ENCODE assay signal across 8 mouse cellular contexts in genomic region chr7:25221102-25221883, GRCm38 (mm10). TPM values are rescaled to one million over a fixed set of nuclear protein-coding genes. Genes with fewer than 3 reads are reported as not detected.
DNase-seq lines count a peak whose midpoint lies in the region; ATAC-seq lines count a peak whose summit lies in the region.

Gene Zfp526, plus strand, starts transcription at chr7:25221425.

- peak within 1 kb of the TSS; percentile 95 for H3K4me2 ChIP-seq in hindbrain, embryonic 12.5 days (replicated peaks)

- H3K27me3 ChIP-seq in hindbrain, embryonic 12.5 days = no peaks in the 10 kb centered on the region

- under 1% methylated on average over 44 of the region's 45 CpGs for WGBS in hindbrain, embryonic 12.5 days

- peak within 1 kb of the TSS; percentile 66 for H3K4me3 ChIP-seq in hindbrain, embryonic 12.5 days

- peak; percentile 99 for DNase-seq in Muller cell, postnatal 12 days (ENCODE audit: inconsistent ontology term)
- DNase-seq in cerebellum, adult 9-11 months = peak; percentile 98
- peak; percentile 97 to 98 for DNase-seq in frontal cortex, postnatal 10 days (ENCODE audit: low spot score in 2 of 2)
- DNase-seq in layer of hippocampus, postnatal 14 days (ENCODE audit: low spot score in 2 of 2) = peak; percentile 97 to 99
- DNase-seq in lung, postnatal 14 days = peak; percentile 97
- DNase-seq in retina, adult 2 months (ENCODE audit: low read depth, low spot score) = peak; percentile 88
- DNase-seq in thymus, postnatal 36 days = peak; percentile 98 to 100

- H3K27ac ChIP-seq in hindbrain, embryonic 12.5 days = peak within 1 kb of the TSS; percentile 85

- H3K4me1 ChIP-seq in hindbrain, embryonic 12.5 days = peaks cover 29% of the 10 kb centered on the region

- peak; percentile 95 for ATAC-seq in hindbrain, embryonic 12.5 days (ENCODE audit: low FRiP score)

- H3K9ac ChIP-seq in hindbrain, embryonic 12.5 days = peak within 1 kb of the TSS; percentile 63

- H3K36me3 ChIP-seq in hindbrain, embryonic 12.5 days = peaks cover 26% of the 10 kb centered on the region

- no peaks in the 10 kb centered on the region for H3K9me3 ChIP-seq in hindbrain, embryonic 12.5 days (replicated peaks)

RNA-seq across cellular contexts. Expression of gene Zfp526, which starts in this region (rescaled TPM):
- 2.3 and 2.9 TPM in 2 replicates for polyA plus RNA-seq in hindbrain, embryonic 12.5 days (2016; fragmentation: Nextera tagmentation; extraction: Ambion mirVana)
- 10 to 100 TPM in 1 of 2 experiments, 1 to 10 TPM in 1; 9.0 to 10.2 TPM for total RNA-seq in layer of hippocampus, postnatal 14 days (2021)

Comparison
In these comparisons a context has a peak if more than half of its experiments do, and no peak if none do; other contexts are left out.
1. Peak in every context shown above with its lines: DNase-seq, ATAC-seq, H3K4me3 ChIP-seq and H3K27ac ChIP-seq.